Mouse (Mus musculus) MEL (cell line): ENCODE data around the gene Cdh13. TPM values are rescaled to one million over a fixed set of nuclear protein-coding genes. Genes with fewer than 3 reads are reported as not detected.

Experiments used
- DNase-seq: peaks from one replicate; pipeline ENCODE4 v3.0.0; 2011; ENCODE audit warnings: low read depth, low spot score
- H3K27ac ChIP-seq: 2 replicates; pipeline ENCODE4 v1.5.1; 2012; ENCODE audit warnings: low read depth, mild to moderate bottlenecking, control low read depth, low read length, moderate library complexity; ENCODE audit not compliant: control insufficient read depth
- H3K27me3 ChIP-seq, 2 experiments: fragments of 150-350 bp in 1 of 2; sonication (generic) in 1 of 2; 2 replicates each; pipeline ENCODE4 v1.6.1; 2012; ENCODE audit warnings: low read length in 2 of 2, mild to moderate bottlenecking in 2 of 2, improper control_type of control experiment in 1 of 2, moderate library complexity in 1 of 2; ENCODE audit not compliant: insufficient read depth in 2 of 2, control insufficient read depth in 1 of 2
- H3K36me3 ChIP-seq, 2 experiments: 2 replicates each; pipeline ENCODE4 v1.6.1; 2012 to 2014; ENCODE audit warnings: low read length in 2 of 2, improper control_type of control experiment in 1 of 2, inconsistent platforms in 1 of 2, mild to moderate bottlenecking in 1 of 2; ENCODE audit not compliant: insufficient read depth in 2 of 2, control insufficient read depth in 1 of 2
- H3K4me1 ChIP-seq, 2 experiments: fragments of 150-350 bp in 1 of 2; sonication (generic) in 1 of 2; 2 replicates each; pipeline ENCODE4 v1.6.1; 2012; ENCODE audit warnings: low read length in 2 of 2, improper control_type of control experiment in 1 of 2, mild to moderate bottlenecking in 1 of 2; ENCODE audit not compliant: insufficient read depth in 2 of 2, control insufficient read depth in 1 of 2
- H3K4me3 ChIP-seq, 2 experiments: fragments of 150-350 bp in 1 of 2; sonication (generic) in 1 of 2; 2 replicates each; pipeline ENCODE4 v1.5.1; 2012; ENCODE audit warnings: low read depth in 2 of 2, low read length in 2 of 2, mild to moderate bottlenecking in 2 of 2, moderate library complexity in 2 of 2, control low read depth in 1 of 2, improper control_type of control experiment in 1 of 2; ENCODE audit not compliant: control insufficient read depth in 1 of 2, insufficient read depth in 1 of 2
- H3K79me2 ChIP-seq: 2 replicates; pipeline ENCODE4 v1.6.1; 2012; ENCODE audit warnings: mild to moderate bottlenecking, low read length, moderate library complexity; ENCODE audit not compliant: control insufficient read depth, poor library complexity, insufficient read depth
- H3K9ac ChIP-seq: 2 replicates; pipeline ENCODE4 v1.6.1; 2012; ENCODE audit warnings: low read depth, mild to moderate bottlenecking, control low read depth, low read length, moderate library complexity; ENCODE audit not compliant: control insufficient read depth, poor library complexity, severe bottlenecking
- H3K9me3 ChIP-seq: fragments of 150-350 bp; sonication (generic); replicated peaks from 2 replicates; pipeline ENCODE4 v1.6.1; 2012; ENCODE audit warnings: mild to moderate bottlenecking, low read length, improper control_type of control experiment, moderate library complexity; ENCODE audit not compliant: insufficient read depth
- CHD1 ChIP-seq: IDR thresholded peaks from 2 replicates; pipeline ENCODE4 v1.6.1; 2012; ENCODE audit warnings: low read depth, mild to moderate bottlenecking, inconsistent platforms, low read length, improper control_type of control experiment
- CHD2 ChIP-seq: IDR thresholded peaks from 2 replicates; pipeline ENCODE4 v1.6.1; 2011; ENCODE audit warnings: low read length, improper control_type of control experiment
- E2F4 ChIP-seq: IDR thresholded peaks from 2 replicates; pipeline ENCODE4 v1.6.1; 2011; ENCODE audit warnings: low read depth, low read length, improper control_type of control experiment, borderline replicate concordance
- EP300 ChIP-seq, 2 experiments: IDR thresholded peaks; 2 replicates each; pipeline ENCODE4 v1.6.1; 2011; ENCODE audit warnings: improper control_type of control experiment in 2 of 2, low read length in 2 of 2, low read depth in 1 of 2, mild to moderate bottlenecking in 1 of 2
- ETS1 ChIP-seq: IDR thresholded peaks from 2 replicates; pipeline ENCODE4 v1.6.1; 2012; ENCODE audit warnings: low read depth, mild to moderate bottlenecking, inconsistent platforms, low read length, improper control_type of control experiment, moderate library complexity
- GABPA ChIP-seq: IDR thresholded peaks from 2 replicates; pipeline ENCODE4 v1.6.1; 2012; ENCODE audit warnings: low read depth, mild to moderate bottlenecking, inconsistent platforms, low read length, improper control_type of control experiment, moderate library complexity
- GATA1 ChIP-seq: IDR thresholded peaks from 2 replicates; pipeline ENCODE4 v1.6.1; 2011; ENCODE audit warnings: low read depth, low read length, improper control_type of control experiment
- HCFC1 ChIP-seq: IDR thresholded peaks from 2 replicates; pipeline ENCODE4 v1.6.1; 2012; ENCODE audit warnings: low read depth, mild to moderate bottlenecking, inconsistent platforms, low read length, improper control_type of control experiment, moderate library complexity
- JUND ChIP-seq: IDR thresholded peaks from 2 replicates; pipeline ENCODE4 v1.6.1; 2011; ENCODE audit warnings: low read depth, mild to moderate bottlenecking, improper control_type of control experiment, low read length
- MAZ ChIP-seq: IDR thresholded peaks from 2 replicates; pipeline ENCODE4 v1.6.1; 2012; ENCODE audit warnings: low read depth, mild to moderate bottlenecking, inconsistent platforms, low read length, improper control_type of control experiment
- MEF2A ChIP-seq: IDR thresholded peaks from 2 replicates; pipeline ENCODE4 v1.6.1; 2014; ENCODE audit warnings: low read depth, mild to moderate bottlenecking, inconsistent platforms, low read length, improper control_type of control experiment; ENCODE audit not compliant: poor library complexity, insufficient replicate concordance, severe bottlenecking; ENCODE audit errors: extremely low read depth
- MXI1 ChIP-seq: IDR thresholded peaks from 2 replicates; pipeline ENCODE4 v1.6.1; 2011; ENCODE audit warnings: mild to moderate bottlenecking, low read depth, low read length, improper control_type of control experiment
- MYB ChIP-seq: IDR thresholded peaks from 2 replicates; pipeline ENCODE4 v1.6.1; 2011; ENCODE audit warnings: mild to moderate bottlenecking, low read depth, low read length, improper control_type of control experiment
- MYC ChIP-seq: IDR thresholded peaks from 2 replicates; pipeline ENCODE4 v1.6.1; 2011; ENCODE audit warnings: low read depth, mild to moderate bottlenecking, low read length, improper control_type of control experiment, moderate library complexity
- NELFE ChIP-seq: IDR thresholded peaks from 2 replicates; pipeline ENCODE4 v1.6.1; 2011; ENCODE audit warnings: low read depth, low read length, improper control_type of control experiment
- NRF1 ChIP-seq: IDR thresholded peaks from 2 replicates; pipeline ENCODE4 v1.6.1; 2014; ENCODE audit warnings: low read depth, mild to moderate bottlenecking, inconsistent platforms, low read length, improper control_type of control experiment, moderate library complexity; ENCODE audit not compliant: poor library complexity, insufficient read depth, severe bottlenecking
- POLR2A ChIP-seq, 2 experiments: IDR thresholded peaks; 2 replicates each; pipeline ENCODE4 v1.6.1; 2011 to 2012; ENCODE audit warnings: low read length in 2 of 2, mild to moderate bottlenecking in 2 of 2, control low read depth in 1 of 2, improper control_type of control experiment in 1 of 2, low read depth in 1 of 2, moderate library complexity in 1 of 2; ENCODE audit not compliant: control insufficient read depth in 1 of 2, insufficient read depth in 1 of 2, poor library complexity in 1 of 2
- RAD21 ChIP-seq: IDR thresholded peaks from 2 replicates; pipeline ENCODE4 v1.6.1; 2011; ENCODE audit warnings: mild to moderate bottlenecking, low read depth, low read length, improper control_type of control experiment
- RCOR1 ChIP-seq: IDR thresholded peaks from 2 replicates; pipeline ENCODE4 v1.6.1; 2012; ENCODE audit warnings: low read depth, mild to moderate bottlenecking, inconsistent platforms, low read length, improper control_type of control experiment
- SIN3A ChIP-seq: IDR thresholded peaks from 2 replicates; pipeline ENCODE4 v1.6.1; 2012; ENCODE audit warnings: low read length, improper control_type of control experiment, inconsistent platforms
- SMC3 ChIP-seq: IDR thresholded peaks from 2 replicates; pipeline ENCODE4 v1.6.1; 2011; ENCODE audit warnings: low read depth, low read length, improper control_type of control experiment
- TAL1 ChIP-seq: IDR thresholded peaks from 2 replicates; pipeline ENCODE4 v1.6.1; 2012; ENCODE audit warnings: mild to moderate bottlenecking, inconsistent platforms, low read length, moderate library complexity, mixed read lengths
- TCF12 ChIP-seq: IDR thresholded peaks from 2 replicates; pipeline ENCODE4 v1.6.1; 2014; ENCODE audit warnings: low read depth, mild to moderate bottlenecking, inconsistent platforms, low read length, improper control_type of control experiment, moderate library complexity
- USF1 ChIP-seq: IDR thresholded peaks from 2 replicates; pipeline ENCODE4 v1.6.1; 2014; ENCODE audit warnings: low read depth, mild to moderate bottlenecking, inconsistent platforms, low read length, improper control_type of control experiment, moderate library complexity
- ZKSCAN1 ChIP-seq: IDR thresholded peaks from 2 replicates; pipeline ENCODE4 v1.6.1; 2012; ENCODE audit warnings: low read depth, mild to moderate bottlenecking, inconsistent platforms, low read length, improper control_type of control experiment, moderate library complexity
- ZNF384 ChIP-seq: IDR thresholded peaks from 2 replicates; pipeline ENCODE4 v1.6.1; 2012; ENCODE audit warnings: low read depth, mild to moderate bottlenecking, inconsistent platforms, low read length, improper control_type of control experiment
- polyA plus RNA-seq, 2 experiments: library from polyadenylated mRNA; stranded (reverse) in 1 of 2; unstranded in 1 of 2; fragments of >175 nt in 1 of 2; fragments of >200 nt in 1 of 2; gene quantifications; 2 replicates each; pipeline versions ENCODE4 v1.2.1 to v1.2.4; 2012; ENCODE audit warnings: low replicate concordance in 2 of 2, low read depth in 1 of 2; ENCODE audit not compliant: insufficient read length in 2 of 2, insufficient read depth in 1 of 2, missing spikeins in 1 of 2
- total RNA-seq: library from RNA; depleted of rRNA; stranded (reverse); fragments of 300-350 nt; gene quantifications from 2 replicates; pipeline ENCODE4 v1.2.3, GENCODE M21; 2012

Cdh13 gene
- total and polyA plus RNA-seq, 3 experiments, result not detected

DNA sequence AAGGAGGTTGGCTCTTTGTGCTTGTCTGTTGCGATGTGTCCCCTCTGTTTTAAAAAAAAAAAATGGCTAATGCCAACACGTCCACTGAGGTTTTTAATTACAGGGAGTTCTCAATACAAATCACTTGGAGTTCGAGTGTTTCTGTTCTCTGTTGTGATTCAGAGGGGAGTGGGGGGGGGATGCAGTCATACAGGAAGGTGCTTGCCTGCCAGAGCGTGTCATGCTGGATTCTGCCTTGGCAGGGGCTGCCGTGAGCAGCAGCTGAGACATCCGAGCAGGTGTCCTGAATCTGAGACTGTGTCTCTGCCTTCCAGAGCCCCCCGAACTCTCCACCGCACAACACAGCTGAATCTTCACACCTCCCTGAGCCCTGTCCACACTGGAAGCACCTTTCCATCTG lies 318.5 kb downstream of the Cdh13 start:
- no peaks in the 10 kb centered on the region for H3K79me2 ChIP-seq
- no peaks in the 10 kb centered on the region for H3K4me1 ChIP-seq
- no peak overlapping the region for H3K9ac ChIP-seq
- H3K27me3 ChIP-seq, result no peaks in the 10 kb centered on the region
- H3K9me3 ChIP-seq, result no peaks in the 10 kb centered on the region
- TF ChIP-seq CHD2 (no peak), NELFE (no peak), RAD21 (no peak), SIN3A (no peak), NRF1 (no peak), SMC3 (no peak), RCOR1 (no peak), HCFC1 (no peak), USF1 (no peak), MYC (no peak), GATA1 (no peak), POLR2A (IDR thresholded peaks at IDR 0.05; ENCODE audit: control insufficient read depth in 1 of 2, insufficient read depth in 1 of 2, low read depth in 1 of 2, low read length in 2 of 2, poor library complexity in 1 of 2) (no peak), MXI1 (no peak), E2F4 (no peak), MAZ (no peak), ZNF384 (no peak), CHD1 (no peak), EP300 (IDR thresholded peaks at IDR 0.05; ENCODE audit: low read depth in 1 of 2, low read length in 2 of 2) (no peak), MEF2A (no peak)
- no peak overlapping the region for H3K27ac ChIP-seq
- DNase-seq, result no peak
- H3K4me3 ChIP-seq, result no peak overlapping the region
- no peaks in the 10 kb centered on the region for H3K36me3 ChIP-seq

GRCm38 (mm10) chr8:118611551-118611950 lies 328.0 kb downstream of the Cdh13 start:
- H3K9ac ChIP-seq, result no peak overlapping the region
- TF ChIP-seq NELFE, result no peak
- no peak for TF ChIP-seq NRF1
- no peak for TF ChIP-seq ZKSCAN1
- no peak for TF ChIP-seq GABPA
- no peak for TF ChIP-seq TCF12
- TF ChIP-seq MAZ, result no peak
- no peak for TF ChIP-seq MYB
- TF ChIP-seq JUND, result no peak
- no peak for TF ChIP-seq MXI1
- TF ChIP-seq ETS1, result no peak
- TF ChIP-seq TAL1, result no peak
- TF ChIP-seq MEF2A, result no peak
- TF ChIP-seq, all 39 proteins: peak for 0
- Histone ChIP-seq H3K36me3 (no peaks in the 10 kb centered on the region), H3K4me1 (no peaks in the 10 kb centered on the region), H3K27ac (no peak overlapping the region), H3K27me3 (no peaks in the 10 kb centered on the region), H3K9me3 (no peaks in the 10 kb centered on the region), H3K4me3 (no peak overlapping the region), H3K79me2 (no peaks in the 10 kb centered on the region)
- DNase-seq, result no peak
